Mouse (Mus musculus): ENCODE measurements around the gene Clcf1.

Gene Clcf1

DNA sequence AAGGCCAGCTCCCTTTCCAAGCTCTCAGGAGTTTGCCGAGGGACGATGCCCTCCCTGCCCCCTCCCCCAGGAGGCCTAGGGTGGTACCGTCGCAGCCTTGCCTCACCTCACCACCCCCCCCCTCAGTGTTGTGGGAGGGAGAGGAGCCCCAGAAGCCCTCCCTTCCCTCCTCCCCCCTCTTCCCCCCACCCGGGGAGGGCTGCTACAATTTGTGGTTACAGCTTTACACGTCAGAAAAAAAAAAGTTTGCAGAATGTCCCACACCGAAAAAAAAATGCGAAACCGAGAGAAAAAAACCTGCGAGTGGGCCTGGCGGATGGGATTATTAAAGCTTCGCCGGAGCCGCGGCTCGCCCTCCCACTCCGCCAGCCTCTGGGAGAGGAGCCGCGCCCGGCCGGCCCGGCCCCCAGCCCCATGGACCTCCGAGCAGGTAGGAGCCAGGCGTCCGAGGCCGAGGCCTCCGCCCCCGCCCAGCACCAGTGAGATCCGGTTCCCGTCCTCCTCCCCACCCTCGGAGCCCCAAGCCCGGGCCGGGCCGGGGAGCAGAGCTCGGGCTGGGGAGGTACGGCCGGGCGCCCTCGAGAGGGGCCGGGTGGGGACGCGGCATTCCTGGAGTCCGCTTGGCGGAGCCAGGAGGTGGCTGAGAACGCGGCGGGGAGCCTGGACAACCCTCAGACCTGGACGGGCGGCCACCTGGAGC, at the start of gene Clcf1, which contains the start of gene AC109138.7:
Clcf1 (plus strand) TSS at position 168 of the 700 bp plus-strand sequence.
AC109138.7 (plus strand) TSS at position 287 of the 700 bp plus-strand sequence.
- 0 out of 2 replicates have a peak, but pooled peaks have one; percentile 26 for ATAC-seq (ENCODE audit: insufficient number of reproducible peaks, low FRiP score, low TSS enrichment)

DNA sequence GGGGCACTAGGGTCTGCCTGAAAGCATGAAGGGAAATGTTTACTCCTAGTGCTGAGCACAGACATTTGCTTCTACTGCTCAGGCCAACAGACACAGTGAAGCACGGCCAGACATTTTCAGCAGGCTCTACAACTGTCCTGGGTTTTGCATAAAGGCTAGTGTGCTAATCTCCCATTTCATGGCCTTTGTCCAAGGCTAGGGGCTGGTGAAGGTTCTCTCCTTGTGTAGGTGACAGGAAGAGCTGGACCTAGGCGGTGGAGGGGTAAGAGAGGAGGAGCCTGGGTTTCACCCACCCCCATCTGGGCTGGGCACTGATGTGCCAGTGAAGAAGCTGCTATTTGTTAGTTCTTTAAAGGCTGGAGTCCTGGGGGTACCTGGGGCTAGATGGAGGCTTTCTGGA, 49.3 kb upstream of the Clcf1 start:
- ATAC-seq (ENCODE audit: insufficient number of reproducible peaks, low FRiP score, low TSS enrichment) = no peak

DNA sequence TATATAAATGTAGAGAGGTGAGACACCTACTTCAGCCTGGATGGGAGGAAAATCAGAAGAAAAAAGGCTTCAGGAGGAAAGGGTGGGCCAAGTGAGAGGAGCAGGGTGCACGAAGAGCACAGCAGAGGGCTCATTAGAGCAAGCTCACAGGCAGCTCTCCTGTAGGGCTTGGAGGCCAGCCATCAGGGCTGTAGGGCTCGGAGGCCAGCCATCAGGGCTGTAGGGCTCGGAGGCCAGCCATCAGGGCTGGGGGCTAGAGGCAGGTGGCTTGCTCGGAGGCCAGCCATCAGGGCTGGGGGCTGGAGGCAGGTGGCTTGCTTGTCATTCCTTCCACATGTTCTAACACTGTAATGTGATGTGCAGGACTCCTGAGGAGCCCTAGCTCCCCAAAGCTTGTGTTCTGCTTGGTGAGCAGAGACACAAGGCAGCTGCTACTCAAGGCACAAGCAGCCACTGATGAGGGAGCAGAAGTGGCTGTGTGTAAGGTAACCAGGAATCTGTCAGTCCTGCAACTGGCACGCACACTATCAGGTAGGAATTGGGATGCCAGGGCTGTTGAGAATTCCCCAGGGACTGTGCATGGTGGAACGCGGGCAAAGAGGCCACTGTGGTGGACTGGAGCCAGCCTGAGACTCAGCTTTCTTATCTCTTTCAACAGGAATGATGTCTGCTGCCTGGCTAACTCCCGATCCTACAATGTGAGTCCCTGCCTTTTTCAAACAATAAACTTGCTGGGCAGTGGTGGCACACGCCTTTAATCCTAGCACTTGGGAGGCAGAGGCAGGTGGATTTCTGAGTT, 47.2 kb upstream of the Clcf1 start:
- ATAC-seq (ENCODE audit: insufficient number of reproducible peaks, low FRiP score, low TSS enrichment) = no peak

DNA sequence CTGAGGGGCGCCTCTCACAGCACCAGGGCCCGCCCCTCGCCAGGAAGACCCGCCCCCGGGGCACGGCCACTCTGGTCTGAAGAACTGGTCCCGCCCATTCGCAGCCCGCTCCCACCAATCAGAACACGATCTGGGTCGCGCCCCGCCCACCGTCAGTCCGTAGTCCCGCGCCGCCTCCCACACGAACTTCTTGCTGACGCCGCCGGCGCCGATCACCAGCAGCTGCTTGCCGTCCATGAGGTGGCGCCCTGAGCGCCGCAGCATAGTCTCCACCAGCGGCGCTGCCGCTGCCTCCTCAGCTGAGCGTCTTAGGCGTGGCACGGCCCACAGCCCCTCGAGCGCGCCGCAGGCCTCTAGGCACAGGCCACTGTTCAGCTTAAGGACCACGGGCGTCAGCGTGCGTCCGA, 44.7 kb upstream of the Clcf1 start:
- peak; percentile 74 for ATAC-seq (ENCODE audit: insufficient number of reproducible peaks, low FRiP score, low TSS enrichment)

DNA sequence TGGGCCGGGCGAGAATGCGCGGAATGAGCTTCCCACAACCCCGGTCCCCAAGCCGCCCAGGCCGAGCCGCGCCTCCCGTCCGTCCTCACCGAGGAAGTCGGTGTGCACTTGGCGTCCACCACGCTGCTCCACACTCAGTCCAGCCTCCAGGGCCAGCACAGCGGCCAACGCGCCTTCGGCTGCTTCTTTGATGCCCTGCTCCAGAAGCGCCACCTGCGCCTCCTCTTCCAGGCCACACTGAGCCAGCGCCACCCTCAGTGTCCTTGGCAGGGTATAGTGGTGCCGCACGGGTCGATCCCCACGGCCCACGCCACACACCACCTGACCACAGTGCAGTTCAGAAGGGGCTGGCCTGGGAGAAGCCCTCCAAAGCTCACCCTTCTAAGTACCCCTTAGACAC, 44.2 kb upstream of the Clcf1 start:
- peak; percentile 34; the same call in 1 of the 2 replicates for ATAC-seq (ENCODE audit: insufficient number of reproducible peaks, low FRiP score, low TSS enrichment)

DNA sequence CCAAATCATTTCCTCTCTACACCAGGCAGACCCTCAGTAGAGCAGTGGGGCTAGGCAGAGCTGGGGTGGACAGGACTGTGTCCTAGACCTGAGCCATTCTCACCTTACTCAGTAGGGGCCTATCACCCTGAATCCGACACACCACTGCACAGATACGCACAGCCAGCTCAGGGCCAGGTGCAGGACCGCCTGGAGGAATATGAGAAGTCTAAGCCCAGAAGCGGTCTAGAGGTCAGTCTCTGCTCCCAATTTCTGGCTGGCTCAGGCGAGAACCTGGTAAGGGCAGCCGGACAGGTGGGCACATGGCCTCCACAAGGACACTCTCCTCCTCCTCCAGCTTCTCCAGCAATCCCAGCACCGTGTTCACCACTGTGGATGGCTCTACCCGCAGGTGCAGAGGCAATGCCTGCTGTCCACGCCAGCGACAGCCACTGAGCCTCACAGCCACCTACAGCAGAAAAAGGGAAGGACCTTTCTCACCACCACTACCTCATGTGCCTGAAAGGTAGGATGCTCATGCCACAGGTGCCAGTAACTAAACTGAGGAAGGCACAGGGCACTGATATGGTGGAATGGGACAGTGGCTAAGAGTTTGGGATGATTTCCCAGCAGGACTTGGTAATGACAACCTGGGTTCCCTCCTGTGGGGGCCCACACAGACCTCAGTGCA, 43.2 kb upstream of the Clcf1 start:
- no peak for ATAC-seq (ENCODE audit: insufficient number of reproducible peaks, low FRiP score, low TSS enrichment)

- no peak for ATAC-seq (ENCODE audit: insufficient number of reproducible peaks, low FRiP score, low TSS enrichment)
These were observed 42.4 kb upstream of the Clcf1 start for GRCm38 (mm10) chr19:4171393-4172290.

- no peak for ATAC-seq (ENCODE audit: insufficient number of reproducible peaks, low FRiP score, low TSS enrichment)
These were observed 41.1 kb upstream of the Clcf1 start for GRCm38 (mm10) chr19:4172925-4173324.

DNA sequence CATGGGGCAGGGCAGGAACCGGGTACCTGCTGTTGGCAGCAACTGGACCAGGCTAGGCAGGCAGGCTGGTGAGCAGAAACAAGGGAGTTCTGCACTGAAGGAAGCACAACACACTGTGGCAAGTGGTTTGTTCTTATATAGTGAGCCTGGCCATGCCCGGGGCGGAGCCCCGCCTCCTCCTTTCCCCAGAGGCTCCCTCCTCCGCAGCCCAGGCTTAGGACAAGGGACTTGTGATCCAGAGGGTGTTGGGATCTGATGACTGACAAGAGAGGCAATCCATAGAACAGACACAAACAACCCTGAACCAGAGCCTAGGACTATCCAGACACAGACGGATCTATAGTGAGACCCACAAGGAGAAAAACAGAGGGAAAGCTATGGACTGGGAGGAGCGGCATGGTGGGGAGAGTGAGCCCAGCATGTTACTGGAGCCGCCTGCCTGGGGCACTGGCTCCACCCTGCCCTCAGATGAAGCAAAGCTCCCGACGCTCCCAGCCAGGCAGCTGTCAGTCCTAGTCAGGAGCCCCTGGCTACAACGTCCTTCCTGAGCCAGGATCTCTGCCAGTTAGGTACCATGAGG, 38.6 kb upstream of the Clcf1 start, which contains the start of gene Carns1:
Carns1 (minus strand) TSS at position 112 of the 580 bp plus-strand sequence.
- ATAC-seq (ENCODE audit: insufficient number of reproducible peaks, low FRiP score, low TSS enrichment) = no peak

DNA sequence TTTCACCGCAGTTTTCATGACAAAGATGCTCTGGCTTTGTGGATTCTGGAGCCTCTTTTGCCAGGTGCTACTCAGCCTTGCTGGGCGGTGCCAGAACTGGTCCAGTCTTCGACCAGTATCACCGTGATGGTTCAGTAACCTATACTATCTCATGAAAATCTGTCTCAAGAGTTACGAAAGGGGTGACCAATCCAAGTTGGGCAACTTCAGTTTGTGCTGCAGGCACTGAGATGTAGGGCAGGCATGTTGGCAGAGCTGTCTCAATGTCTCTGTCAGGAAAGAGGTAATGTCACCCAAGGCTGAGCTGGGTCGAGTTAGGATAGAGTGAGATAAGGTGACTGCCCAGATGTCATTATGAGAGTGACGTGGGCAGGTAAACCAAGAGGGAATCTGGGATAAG, 33.6 kb upstream of the Clcf1 start:
- no peak for ATAC-seq (ENCODE audit: insufficient number of reproducible peaks, low FRiP score, low TSS enrichment)

GRCm38 (mm10) chr19:4181892-4182291, 32.1 kb upstream of the Clcf1 start:
- no peak for ATAC-seq (ENCODE audit: insufficient number of reproducible peaks, low FRiP score, low TSS enrichment)

DNA sequence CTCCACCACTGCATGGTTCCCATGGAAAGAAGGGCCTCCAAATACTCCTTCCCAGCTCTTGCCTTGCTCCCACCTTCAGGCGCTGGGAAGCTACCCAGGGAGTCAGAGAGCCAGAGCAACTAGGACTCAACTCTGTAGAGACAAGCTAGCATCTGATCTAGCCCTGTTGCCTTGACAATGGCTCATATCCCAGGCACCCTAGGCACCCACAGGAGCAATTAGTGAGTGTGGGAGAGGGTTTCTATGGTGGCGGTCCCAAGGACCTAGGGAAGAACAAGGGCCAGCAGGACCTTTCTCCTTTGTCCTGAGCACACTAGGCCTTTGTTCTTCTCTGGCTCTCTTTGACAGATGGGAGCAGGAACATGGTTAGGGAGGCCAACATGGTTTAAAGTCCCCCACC, 30.3 kb upstream of the Clcf1 start:
- no peak for ATAC-seq (ENCODE audit: insufficient number of reproducible peaks, low FRiP score, low TSS enrichment)

DNA sequence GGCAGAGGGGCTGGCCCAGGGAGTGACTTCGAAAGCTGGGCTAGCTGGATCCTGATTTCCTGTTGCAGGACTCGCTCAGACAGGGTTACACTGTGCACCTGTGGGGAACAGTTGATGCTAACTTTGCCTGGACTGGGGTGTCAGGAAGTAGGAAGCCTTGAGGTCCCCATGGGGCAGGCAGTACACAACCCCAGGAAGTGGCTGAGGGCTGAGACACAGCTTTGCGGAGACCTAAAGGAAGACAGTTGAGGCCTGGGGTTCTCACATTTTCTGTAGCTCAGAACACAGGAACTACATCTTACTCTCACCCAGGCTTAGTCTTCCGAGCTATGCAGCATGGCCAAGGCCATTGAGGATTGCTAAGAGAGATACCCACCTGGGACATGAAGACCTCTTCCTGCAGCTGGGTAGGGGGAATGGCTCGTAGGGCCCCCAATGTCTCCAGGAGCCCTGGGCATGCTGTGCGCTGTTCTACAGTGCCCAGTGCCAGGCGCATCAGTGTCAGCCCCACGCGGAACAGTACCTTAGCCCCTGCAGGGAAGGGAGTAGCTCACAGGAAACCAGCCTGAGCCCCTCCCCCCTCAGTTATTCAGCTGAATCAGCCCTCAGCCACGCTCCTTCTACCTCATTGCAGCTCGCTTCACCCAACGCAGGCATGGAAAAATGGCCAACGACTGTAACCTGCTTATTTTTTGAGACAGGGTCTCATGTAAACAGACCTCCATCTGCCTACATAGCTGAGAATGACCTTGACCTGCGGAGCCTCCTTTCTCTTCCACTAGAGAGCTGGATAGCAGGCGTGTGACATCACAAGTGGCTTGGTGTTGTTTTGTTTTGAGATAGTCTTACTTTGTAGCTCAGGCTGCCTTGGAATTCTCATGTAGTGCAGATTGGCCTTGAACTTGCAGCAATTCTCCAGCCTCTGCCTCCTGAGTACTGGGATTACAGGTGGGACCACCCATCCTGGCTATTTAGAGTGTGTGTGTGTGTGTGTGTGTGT, 28.8 kb upstream of the Clcf1 start:
- no peak for ATAC-seq (ENCODE audit: insufficient number of reproducible peaks, low FRiP score, low TSS enrichment)

DNA sequence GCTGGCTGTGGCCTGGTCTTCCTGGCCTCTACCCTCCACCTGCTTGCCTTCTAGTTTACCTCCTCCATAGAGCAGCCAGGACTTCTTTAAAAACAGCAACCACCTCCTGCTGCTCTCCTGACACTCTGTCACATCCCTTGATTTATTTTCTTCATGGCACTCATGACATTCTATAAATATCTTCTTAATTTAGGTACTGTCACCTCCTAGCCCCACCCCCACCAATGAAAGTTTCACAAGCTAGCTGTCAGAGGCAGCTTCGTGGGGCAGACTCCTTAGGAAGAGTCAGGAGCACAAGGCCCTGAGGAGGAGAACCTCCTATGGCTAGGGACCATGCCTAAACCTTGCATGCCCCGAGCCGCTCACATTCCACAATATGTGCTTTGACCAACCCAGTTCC, 26.7 kb upstream of the Clcf1 start:
- no peak for ATAC-seq (ENCODE audit: insufficient number of reproducible peaks, low FRiP score, low TSS enrichment)

- ATAC-seq (ENCODE audit: insufficient number of reproducible peaks, low FRiP score, low TSS enrichment) = no peak
These were observed 24.9 kb upstream of the Clcf1 start for GRCm38 (mm10) chr19:4189051-4189620.

DNA sequence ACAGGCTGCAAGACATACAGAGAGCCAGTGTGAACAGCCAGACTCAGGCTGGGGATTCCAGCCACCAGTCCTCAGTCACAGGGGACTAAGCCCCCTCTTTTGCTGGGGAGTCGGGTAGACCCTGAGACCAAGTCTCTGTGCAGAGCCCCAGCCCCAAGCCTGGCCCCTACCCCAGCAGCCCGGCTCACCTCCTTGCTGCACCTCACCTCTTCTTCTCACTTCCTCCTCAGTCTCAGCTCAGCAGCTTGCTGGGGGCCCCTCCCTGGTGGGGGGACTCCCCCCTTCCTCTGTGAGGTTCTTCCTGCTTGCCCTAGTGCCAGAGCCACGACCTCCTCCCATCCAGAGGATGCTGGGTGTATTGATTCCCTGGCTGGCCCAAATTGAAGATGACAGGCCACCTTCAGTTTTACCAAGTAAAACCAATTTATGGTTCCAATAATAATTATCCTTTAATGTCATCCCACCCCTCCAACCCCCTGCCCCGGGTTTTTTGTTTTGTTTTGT, 23.2 kb upstream of the Clcf1 start, which contains the start of gene Tbc1d10c:
Tbc1d10c (minus strand) TSS at position 454 of the 504 bp plus-strand sequence.
- no peak for ATAC-seq (ENCODE audit: insufficient number of reproducible peaks, low FRiP score, low TSS enrichment)

DNA sequence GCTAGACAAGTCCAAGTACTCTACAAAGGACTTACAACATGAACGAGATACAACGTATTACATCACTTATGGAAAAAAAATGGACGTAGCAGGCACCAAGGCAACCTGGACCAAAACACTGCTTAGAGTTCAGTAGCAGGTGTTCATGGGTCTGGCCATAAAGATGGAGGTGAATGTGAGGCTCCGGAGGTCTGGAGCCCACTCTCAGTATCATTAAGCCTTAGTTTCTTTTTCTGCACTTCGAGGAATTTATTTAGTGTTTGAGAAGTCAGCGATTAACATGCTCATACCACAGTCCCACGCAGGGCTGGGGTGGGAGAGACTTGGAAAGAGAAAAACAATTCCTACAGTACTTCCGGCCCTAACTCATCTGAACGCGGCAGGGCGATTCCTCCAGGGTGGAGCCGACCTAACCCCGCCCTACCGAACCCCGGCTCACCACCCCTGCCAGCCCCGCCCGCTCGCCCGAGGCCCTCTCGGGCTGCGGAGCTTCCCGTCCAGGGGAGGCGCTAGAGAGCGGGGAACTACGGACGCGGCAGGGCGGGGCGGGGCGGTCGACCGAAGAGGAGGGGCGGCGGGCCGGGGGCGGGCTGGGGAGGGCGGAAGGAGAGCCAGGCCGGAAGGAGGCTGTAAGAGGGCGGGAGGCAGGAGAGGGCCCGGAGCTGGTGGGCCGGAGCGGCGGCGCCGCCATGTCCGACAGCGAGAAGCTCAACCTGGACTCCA, 22.3 kb upstream of the Clcf1 start, which contains the start of gene Ppp1ca:
Ppp1ca (plus strand) TSS at position 538 of the 723 bp plus-strand sequence.
- ATAC-seq (ENCODE audit: insufficient number of reproducible peaks, low FRiP score, low TSS enrichment) = peak; percentile 70
